Mouse (Mus musculus) stomach, embryonic 15.5 days (tissue): ENCODE results near the gene Ppp1r27. TPM values are rescaled to one million over a fixed set of nuclear protein-coding genes. Genes with fewer than 3 reads are reported as not detected.
"Not testable (repeated sequence)": the region's sequence is repeated elsewhere in the genome, so short reads cannot be mapped to it uniquely, and the experiment has no call there.

Experiments used
- ATAC-seq: fragments of 200-750 bp; cut with Nextera tagmentation; 2 replicates; pipeline ENCODE4 v1.8.0; 2017; ENCODE audit warnings: low read depth, moderate number of reproducible peaks, moderate TSS enrichment; ENCODE audit not compliant: insufficient read depth, low FRiP score
- H3K27ac ChIP-seq: fragments of 300-500 bp; sonication (generic); 2 replicates; pipeline ENCODE4 v1.5.1; 2015; ENCODE audit warnings: mild to moderate bottlenecking, inconsistent platforms
- H3K27me3 ChIP-seq: fragments of 300-500 bp; sonication (generic); replicated peaks from 2 replicates; pipeline ENCODE4 v1.6.1; 2015; ENCODE audit warnings: inconsistent platforms
- H3K36me3 ChIP-seq: fragments of 300-500 bp; sonication (generic); 2 replicates; pipeline ENCODE4 v1.6.1; 2015; ENCODE audit warnings: inconsistent platforms
- H3K4me1 ChIP-seq: fragments of 300-500 bp; sonication (generic); 2 replicates; pipeline ENCODE4 v1.6.1; 2015; ENCODE audit warnings: inconsistent platforms
- H3K4me2 ChIP-seq: fragments of 300-500 bp; sonication (generic); 2 replicates; pipeline ENCODE4 v1.6.1; 2015; ENCODE audit warnings: mild to moderate bottlenecking, inconsistent platforms
- H3K4me3 ChIP-seq: fragments of 300-500 bp; sonication (generic); replicated peaks from 2 replicates; pipeline ENCODE4 v1.5.1; 2015; ENCODE audit warnings: inconsistent platforms
- H3K9ac ChIP-seq: fragments of 300-500 bp; sonication (generic); 2 replicates; pipeline ENCODE4 v1.6.1; 2015; ENCODE audit warnings: inconsistent platforms
- H3K9me3 ChIP-seq: fragments of 300-500 bp; sonication (generic); 2 replicates; pipeline ENCODE4 v1.6.1; 2016; ENCODE audit warnings: inconsistent platforms
- WGBS: fragments of 180-500 bp; shearing (Covaris S2); methylation state at CpG from one replicate; pipeline ENCODE4 v1.1.7; 2015; 5-methylcytosine and 5-hydroxymethylcytosine counted together
- polyA plus RNA-seq: library from polyadenylated mRNA; unstranded; fragments of >200 nt; fragmentation: Nextera tagmentation; extraction: Ambion mirVana; gene quantifications from 2 replicates; pipeline ENCODE4 v1.2.1, GENCODE M21; 2015

Ppp1r27 gene
- polyA plus RNA-seq, 1 experiment from 2014 or later = not detected

GRCm38 (mm10) chr11:120519738-120520137, 31.2 kb downstream of the Ppp1r27 start:
- H3K9ac ChIP-seq = no peak overlapping the region

GRCm38 (mm10) chr11:120518558-120518957, 32.4 kb downstream of the Ppp1r27 start:
- no peak overlapping the region for H3K4me3 ChIP-seq
- 0 out of 2 replicates have a peak, but pooled peaks cover 13% of the 10 kb centered on the region for H3K4me1 ChIP-seq
- H3K4me2 ChIP-seq = no peak overlapping the region; the same call in 1 of the 2 replicates
- H3K9me3 ChIP-seq = no peaks in the 10 kb centered on the region
- no peaks in the 10 kb centered on the region for H3K27me3 ChIP-seq
- 41% methylated on average over 6 of the region's 6 CpGs for WGBS
- no peaks in the 10 kb centered on the region for H3K36me3 ChIP-seq
- no peak overlapping the region for H3K9ac ChIP-seq
- no peak for ATAC-seq
- H3K27ac ChIP-seq = peak overlapping the region; percentile 61

More at GRCm38 (mm10) chr11:120519738-120520137, 31.2 kb downstream of the Ppp1r27 start:
- no peak overlapping the region for H3K27ac ChIP-seq
- no peak for ATAC-seq
- 0 out of 2 replicates have a peak, but pooled peaks cover 13% of the 10 kb centered on the region for H3K4me1 ChIP-seq
- no peak overlapping the region for H3K4me3 ChIP-seq
- H3K9me3 ChIP-seq = no peaks in the 10 kb centered on the region
- no peaks in the 10 kb centered on the region for H3K27me3 ChIP-seq
- H3K4me2 ChIP-seq = peak overlapping the region; percentile 11; the same call in 1 of the 2 replicates
- WGBS = 49% methylated on average over 9 of the region's 9 CpGs
- H3K36me3 ChIP-seq = no peaks in the 10 kb centered on the region

GRCm38 (mm10) chr11:120518027-120518426, 32.9 kb downstream of the Ppp1r27 start:
- H3K4me3 ChIP-seq = no peak overlapping the region
- H3K4me1 ChIP-seq = 0 out of 2 replicates have a peak, but pooled peaks cover 13% of the 10 kb centered on the region
- no peaks in the 10 kb centered on the region for H3K9me3 ChIP-seq
- no peak overlapping the region; the same call in 1 of the 2 replicates for H3K4me2 ChIP-seq
- no peaks in the 10 kb centered on the region for H3K36me3 ChIP-seq
- no peaks in the 10 kb centered on the region for H3K27me3 ChIP-seq
- 55% methylated on average over 6 of the region's 6 CpGs for WGBS
- H3K9ac ChIP-seq = no peak overlapping the region
- peak overlapping the region; percentile 61 for H3K27ac ChIP-seq
- ATAC-seq = no peak

GRCm38 (mm10) chr11:120517147-120517546, 33.8 kb downstream of the Ppp1r27 start:
- H3K4me1 ChIP-seq = 0 out of 2 replicates have a peak, but pooled peaks cover 13% of the 10 kb centered on the region
- no peak overlapping the region for H3K9ac ChIP-seq
- H3K27me3 ChIP-seq = no peaks in the 10 kb centered on the region
- no peak for ATAC-seq
- H3K4me2 ChIP-seq = no peak overlapping the region
- H3K27ac ChIP-seq = no peak overlapping the region
- no peaks in the 10 kb centered on the region for H3K36me3 ChIP-seq
- no peaks in the 10 kb centered on the region for H3K9me3 ChIP-seq
- 80% methylated on average over 4 of the region's 4 CpGs for WGBS
- H3K4me3 ChIP-seq = no peak overlapping the region

GRCm38 (mm10) chr11:120515611-120516010, 35.3 kb downstream of the Ppp1r27 start:
- Histone ChIP-seq H3K9ac (no peak overlapping the region), H3K27me3 (no peaks in the 10 kb centered on the region)

GRCm38 (mm10) chr11:120514262-120514661, 36.7 kb downstream of the Ppp1r27 start:
- not testable (repeated sequence) for H3K4me2 ChIP-seq, H3K9ac ChIP-seq, H3K27me3 ChIP-seq, H3K27ac ChIP-seq, H3K36me3 ChIP-seq, ATAC-seq, H3K4me1 ChIP-seq, H3K4me3 ChIP-seq, H3K9me3 ChIP-seq
- WGBS = 84% methylated on average over 2 of the region's 2 CpGs

More at GRCm38 (mm10) chr11:120515611-120516010, 35.3 kb downstream of the Ppp1r27 start:
- no peaks in the 10 kb centered on the region for H3K36me3 ChIP-seq
- 18% methylated on average over 17 of the region's 17 CpGs for WGBS
- H3K4me3 ChIP-seq = no peak overlapping the region
- no peak overlapping the region for H3K27ac ChIP-seq
- peak; percentile 69; the same call in 1 of the 2 replicates for ATAC-seq
- no peak overlapping the region for H3K4me2 ChIP-seq
- H3K4me1 ChIP-seq = 0 out of 2 replicates have a peak, but pooled peaks cover 11% of the 10 kb centered on the region
- no peaks in the 10 kb centered on the region for H3K9me3 ChIP-seq

GRCm38 (mm10) chr11:120512790-120513453, 38.0 kb downstream of the Ppp1r27 start:
- no peaks in the 10 kb centered on the region for H3K9me3 ChIP-seq
- H3K27me3 ChIP-seq = no peaks in the 10 kb centered on the region
- WGBS = 30% methylated on average over 6 of the region's 6 CpGs
- no peak overlapping the region for H3K27ac ChIP-seq
- peaks cover 3% of the 10 kb centered on the region; the same call in 1 of the 2 replicates for H3K4me1 ChIP-seq
- no peak overlapping the region for H3K9ac ChIP-seq
- no peak overlapping the region for H3K4me2 ChIP-seq
- ATAC-seq = no peak
- H3K4me3 ChIP-seq = no peak overlapping the region
- H3K36me3 ChIP-seq = no peaks in the 10 kb centered on the region

GRCm38 (mm10) chr11:120510375-120511030, 40.4 kb downstream of the Ppp1r27 start:
- Histone ChIP-seq H3K9ac (peak overlapping the region; percentile 11; the same call in 1 of the 2 replicates), H3K27ac (peak overlapping the region; percentile 73; the same call in 1 of the 2 replicates), H3K36me3 (no peaks in the 10 kb centered on the region), H3K9me3 (no peaks in the 10 kb centered on the region), H3K27me3 (no peaks in the 10 kb centered on the region), H3K4me1 (peaks cover 3% of the 10 kb centered on the region; the same call in 1 of the 2 replicates), H3K4me2 (peak overlapping the region; percentile 51), H3K4me3 (peak overlapping the region; percentile 26)
- 7% methylated on average over 16 of the region's 16 CpGs for WGBS
- ATAC-seq = no peak

GRCm38 (mm10) chr11:120509940-120510339, 41.0 kb downstream of the Ppp1r27 start:
- no peaks in the 10 kb centered on the region for H3K9me3 ChIP-seq
- 44% methylated on average over 4 of the region's 4 CpGs for WGBS
- peaks cover 3% of the 10 kb centered on the region; the same call in 1 of the 2 replicates for H3K4me1 ChIP-seq
- peak overlapping the region; percentile 73; the same call in 1 of the 2 replicates for H3K27ac ChIP-seq
- H3K27me3 ChIP-seq = no peaks in the 10 kb centered on the region
- H3K9ac ChIP-seq = no peak overlapping the region
- no peak for ATAC-seq
- H3K4me2 ChIP-seq = peak overlapping the region; percentile 51; the same call in 1 of the 2 replicates
- H3K36me3 ChIP-seq = no peaks in the 10 kb centered on the region
- no peak overlapping the region for H3K4me3 ChIP-seq

- 0 out of 2 replicates have a peak, but pooled peaks have one; percentile 5 for ATAC-seq
- Histone ChIP-seq H3K9ac (no peak overlapping the region), H3K27ac (peak overlapping the region; percentile 86), H3K36me3 (no peaks in the 10 kb centered on the region), H3K4me3 (no peak overlapping the region), H3K9me3 (no peaks in the 10 kb centered on the region), H3K27me3 (no peaks in the 10 kb centered on the region), H3K4me1 (peaks cover 3% of the 10 kb centered on the region; the same call in 1 of the 2 replicates), H3K4me2 (no peak overlapping the region)
- 72% methylated on average over 9 of the region's 9 CpGs for WGBS
Observed at GRCm38 (mm10) chr11:120508290-120508870, 42.6 kb downstream of the Ppp1r27 start.

- ATAC-seq = peak; percentile 87
- no peaks in the 10 kb centered on the region for H3K36me3 ChIP-seq
- no peak overlapping the region for H3K4me3 ChIP-seq
- no peak overlapping the region; the same call in 1 of the 2 replicates for H3K4me2 ChIP-seq
- WGBS = 56% methylated on average over 13 of the region's 13 CpGs
- no peak overlapping the region for H3K9ac ChIP-seq
- H3K27ac ChIP-seq = peak overlapping the region; percentile 86
- peaks cover 3% of the 10 kb centered on the region; the same call in 1 of the 2 replicates for H3K4me1 ChIP-seq
- H3K27me3 ChIP-seq = no peaks in the 10 kb centered on the region
- no peaks in the 10 kb centered on the region for H3K9me3 ChIP-seq
Observed at GRCm38 (mm10) chr11:120507611-120508289, 43.2 kb downstream of the Ppp1r27 start.
